Mouse (Mus musculus): Measurements from ENCODE around the gene Armh1.
"Not testable (repeated sequence)": the region's sequence is repeated elsewhere in the genome, so short reads cannot be mapped to it uniquely, and the experiment has no call there.

Armh1 gene

GRCm38 (mm10) chr4:117267831-117268437 lies 16.0 kb upstream of the Armh1 start:
- no peak for DNase-seq

- DNase-seq, result peak; percentile 86
Measured at GRCm38 (mm10) chr4:117267284-117267683, 15.4 kb upstream of the Armh1 start.

- no peak for DNase-seq
Measured at GRCm38 (mm10) chr4:117262987-117263386, 11.1 kb upstream of the Armh1 start.

GRCm38 (mm10) chr4:117262101-117262913 lies 10.4 kb upstream of the Armh1 start:
- DNase-seq, result no peak

- no peak for DNase-seq
Measured at GRCm38 (mm10) chr4:117261222-117261621, 9.3 kb upstream of the Armh1 start.

GRCm38 (mm10) chr4:117259909-117260308 lies 8.0 kb upstream of the Armh1 start:
- not testable (repeated sequence) for DNase-seq

GRCm38 (mm10) chr4:117254672-117255071 lies 2.7 kb upstream of the Armh1 start:
- no peak for DNase-seq

- DNase-seq, result no peak
Measured at GRCm38 (mm10) chr4:117254017-117254627, 2.2 kb upstream of the Armh1 start.

GRCm38 (mm10) chr4:117253218-117254016 lies 1.5 kb upstream of the Armh1 start:
- no peak for DNase-seq

GRCm38 (mm10) chr4:117252755-117253154 lies 830 bp upstream of the Armh1 start:
- no peak for DNase-seq

GRCm38 (mm10) chr4:117252351-117252750 lies 426 bp upstream of the Armh1 start:
- DNase-seq, result peak; percentile 61

- no peak for DNase-seq
Measured at GRCm38 (mm10) chr4:117250982-117251381, 943 bp downstream of the Armh1 start.

- no peak for DNase-seq
Measured at GRCm38 (mm10) chr4:117240867-117241266, 11.1 kb downstream of the Armh1 start.

- DNase-seq, result no peak
Measured at GRCm38 (mm10) chr4:117239153-117239552, 12.8 kb downstream of the Armh1 start.

- DNase-seq, result peak; percentile 35
Measured at GRCm38 (mm10) chr4:117235822-117236221, 16.1 kb downstream of the Armh1 start.

GRCm38 (mm10) chr4:117234166-117234741 lies 17.7 kb downstream of the Armh1 start:
- DNase-seq, result no peak

GRCm38 (mm10) chr4:117231208-117231607 lies 20.7 kb downstream of the Armh1 start:
- no peak for DNase-seq

GRCm38 (mm10) chr4:117230331-117230730 lies 21.6 kb downstream of the Armh1 start:
- no peak for DNase-seq

GRCm38 (mm10) chr4:117229590-117229989 lies 22.3 kb downstream of the Armh1 start:
- no peak for DNase-seq

GRCm38 (mm10) chr4:117225250-117225649 lies 26.7 kb downstream of the Armh1 start:
- no peak for DNase-seq

- no peak for DNase-seq
Measured at GRCm38 (mm10) chr4:117224122-117224521, 27.8 kb downstream of the Armh1 start.

- no peak for DNase-seq
Measured at GRCm38 (mm10) chr4:117223001-117223400, 28.9 kb downstream of the Armh1 start.

- no peak for DNase-seq
Measured at GRCm38 (mm10) chr4:117221836-117222235, 30.1 kb downstream of the Armh1 start.

Data from lung, postnatal 10 days (tissue).